In genomic region chr14:30576260-30576659, GRCm38 (mm10) we compare ENCODE assay signal across 13 mouse cellular contexts. TPM values are rescaled to one million over a fixed set of nuclear protein-coding genes. Genes with fewer than 3 reads are reported as not detected.
DNase-seq lines count a peak whose midpoint lies in the region; ATAC-seq and TF ChIP-seq lines count a peak whose summit lies in the region.
"Had no signal": no experiment of that assay in that cellular context is flagged by ENCODE, and none has a peak within 500 bp of the region (broad histone marks: within the 10 kb centered on the region; RNA-seq: fewer than 3 reads in every experiment).

No protein-coding gene starts in this region.

- H3K4me3 ChIP-seq in kidney, embryonic 15.5 days (replicated peaks): no peak overlapping the region
- H3K4me3 ChIP-seq in ES-E14 (ENCODE audit: insufficient read depth in 1 of 2, low read depth in 1 of 2, low read length in 2 of 2, poor library complexity in 1 of 2, severe bottlenecking in 1 of 2): no peak overlapping the region
- no peak overlapping the region for H3K4me3 ChIP-seq in intestine, embryonic 15.5 days (replicated peaks)
- H3K4me3 ChIP-seq: heart, embryonic 15.5 days; hindbrain, embryonic 15.5 days; neural tube, embryonic 15.5 days had no signal

- peak overlapping the region; percentile 60; the same call in 1 of the 2 replicates for H3K27ac ChIP-seq in kidney, embryonic 15.5 days
- H3K27ac ChIP-seq in ES-E14 (ENCODE audit: insufficient read depth, low read depth, low read length, poor library complexity, severe bottlenecking): no peak overlapping the region
- no peak overlapping the region for H3K27ac ChIP-seq in intestine, embryonic 15.5 days
- H3K27ac ChIP-seq: heart, embryonic 15.5 days; hindbrain, embryonic 15.5 days; neural tube, embryonic 15.5 days had no signal

- DNase-seq in kidney, postnatal 36 days: no peak
- no peak for DNase-seq in ES-E14 (ENCODE audit: low read depth, low spot score)
- no peak for DNase-seq in retina, postnatal 1 day
- no peak for DNase-seq in thymus, postnatal 4 days
- DNase-seq: adrenal gland, adult 8-10 months; cerebellum, adult 9-10 months; gastrocnemius, postnatal 25 days had no signal

- 43% methylated on average over 5 of the region's 5 CpGs for WGBS in kidney, embryonic 15.5 days
- 36% methylated on average over 5 of the region's 5 CpGs for WGBS in intestine, embryonic 15.5 days

- H3K27me3 ChIP-seq in kidney, embryonic 15.5 days: no peaks in the 10 kb centered on the region
- no peaks in the 10 kb centered on the region for H3K27me3 ChIP-seq in intestine, embryonic 15.5 days (replicated peaks)
- H3K27me3 ChIP-seq: heart, embryonic 15.5 days; hindbrain, embryonic 15.5 days; neural tube, embryonic 15.5 days had no signal

- H3K9ac ChIP-seq in kidney, embryonic 15.5 days: no peak overlapping the region
- H3K9ac ChIP-seq in ES-E14 (ENCODE audit: insufficient read depth, low read depth, low read length, poor library complexity, severe bottlenecking): peak overlapping the region; percentile 55
- H3K9ac ChIP-seq in intestine, embryonic 15.5 days: no peak overlapping the region
- H3K9ac ChIP-seq: heart, embryonic 15.5 days; hindbrain, embryonic 15.5 days; neural tube, embryonic 15.5 days had no signal

- peaks cover 20% of the 10 kb centered on the region for H3K4me1 ChIP-seq in kidney, embryonic 15.5 days
- H3K4me1 ChIP-seq in ES-E14 (ENCODE audit: control insufficient read depth in 2 of 2, insufficient read depth in 2 of 2, low read length in 2 of 2, poor library complexity in 1 of 2): peaks cover 0 to 24% of the 10 kb centered on the region in 2 experiments; a peak in 3 of 4 replicates
- H3K4me1 ChIP-seq in intestine, embryonic 15.5 days (replicated peaks): peaks cover 13% of the 10 kb centered on the region
- H3K4me1 ChIP-seq: hindbrain, embryonic 15.5 days; neural tube, embryonic 15.5 days had no signal

- H3K9me3 ChIP-seq in kidney, embryonic 15.5 days (replicated peaks): no peaks in the 10 kb centered on the region
- no peaks in the 10 kb centered on the region for H3K9me3 ChIP-seq in ES-E14 (ENCODE audit: control insufficient read depth, insufficient read depth, low read depth, low read length)
- H3K9me3 ChIP-seq in intestine, embryonic 15.5 days: no peaks in the 10 kb centered on the region
- H3K9me3 ChIP-seq: heart, embryonic 15.5 days; hindbrain, embryonic 15.5 days; neural tube, embryonic 15.5 days had no signal

- in situ Hi-C loops in ES-E14 (cut with MboI; ENCODE audit: low sequenced_read_pairs in 2 of 2, unreplicated experiment in 2 of 2): no loop called here

- H3K36me3 ChIP-seq in kidney, embryonic 15.5 days: peaks cover 48% of the 10 kb centered on the region
- H3K36me3 ChIP-seq in ES-E14 (ENCODE audit: control insufficient read depth, insufficient read depth, low read length, poor library complexity, severe bottlenecking): peaks cover 43% of the 10 kb centered on the region
- H3K36me3 ChIP-seq in intestine, embryonic 15.5 days: peaks cover 26% of the 10 kb centered on the region

- no peak for ATAC-seq in kidney, embryonic 15.5 days (replicated peaks; ENCODE audit: low FRiP score)
- ATAC-seq in intestine, embryonic 15.5 days: peak; percentile 44; the same call in 1 of the 2 replicates
- peak; percentile 23 for ATAC-seq in megakaryocyte progenitor cell, adult 5-6 weeks (replicated peaks; ENCODE audit: poor library complexity)

- no peak overlapping the region for H3K4me2 ChIP-seq in kidney, embryonic 15.5 days
- no peak overlapping the region for H3K4me2 ChIP-seq in intestine, embryonic 15.5 days (replicated peaks)
- H3K4me2 ChIP-seq: heart, embryonic 15.5 days; hindbrain, embryonic 15.5 days; neural tube, embryonic 15.5 days had no signal

TF ChIP-seq in ES-E14, 5 proteins besides CTCF, POLR2A, EP300 and RAD21:
- TF ChIP-seq ZNF384 (IDR thresholded peaks at IDR 0.05; ENCODE audit: low read depth, low read length) (no peak), CHD2 (IDR thresholded peaks at IDR 0.05; ENCODE audit: low read depth, low read length) (no peak)

RNA-seq across cellular contexts. Expression of gene Tkt, which starts 28.1 kb away (rescaled TPM):
- 275 and 297 TPM in 2 replicates for polyA plus RNA-seq in kidney, embryonic 15.5 days (2015; fragmentation: Nextera tagmentation; extraction: Ambion mirVana)
- 740 and 1,077 TPM in 2 replicates for total RNA-seq in ES-E14 (2012; rRNA removed)
- 358 and 367 TPM in 2 replicates for polyA plus RNA-seq in intestine, embryonic 15.5 days (2015; fragmentation: Nextera tagmentation; extraction: Ambion mirVana)
- total RNA-seq in megakaryocyte progenitor cell, adult 5-6 weeks (2015): 220 and 295 TPM in 2 replicates
- 788 and 880 TPM in 2 replicates for total RNA-seq in megakaryocyte progenitor cell, adult 5-6 weeks (2017)

RNA-seq across cellular contexts. Expression of gene Prkcd, which starts 49.8 kb away (rescaled TPM):
- 47.5 and 50.6 TPM in 2 replicates for polyA plus RNA-seq in kidney, embryonic 15.5 days (2015; fragmentation: Nextera tagmentation; extraction: Ambion mirVana)
- 43.8 and 60.3 TPM in 2 replicates for total RNA-seq in ES-E14 (2012; rRNA removed)
- 57.2 and 58.3 TPM in 2 replicates for polyA plus RNA-seq in intestine, embryonic 15.5 days (2015; fragmentation: Nextera tagmentation; extraction: Ambion mirVana)
- 71.8 and 84.3 TPM in 2 replicates for total RNA-seq in megakaryocyte progenitor cell, adult 5-6 weeks (2015)
- 106 and 118 TPM in 2 replicates for total RNA-seq in megakaryocyte progenitor cell, adult 5-6 weeks (2017)
